Mouse (Mus musculus): ENCODE measurements around the gene Shisal2b.
"Not testable (repeated sequence)": the region's sequence is repeated elsewhere in the genome, so short reads cannot be mapped to it uniquely, and the experiment has no call there.

Gene Shisal2b

GRCm38 (mm10) chr13:104863127-104863979 is at the start of gene Shisal2b:
Shisal2b (minus strand) TSS chr13:104863893.
- DNase-seq, result peak; percentile 16

GRCm38 (mm10) chr13:104911626-104912025 is 47.9 kb upstream of the Shisal2b start:
- not testable (repeated sequence) for DNase-seq

DNA sequence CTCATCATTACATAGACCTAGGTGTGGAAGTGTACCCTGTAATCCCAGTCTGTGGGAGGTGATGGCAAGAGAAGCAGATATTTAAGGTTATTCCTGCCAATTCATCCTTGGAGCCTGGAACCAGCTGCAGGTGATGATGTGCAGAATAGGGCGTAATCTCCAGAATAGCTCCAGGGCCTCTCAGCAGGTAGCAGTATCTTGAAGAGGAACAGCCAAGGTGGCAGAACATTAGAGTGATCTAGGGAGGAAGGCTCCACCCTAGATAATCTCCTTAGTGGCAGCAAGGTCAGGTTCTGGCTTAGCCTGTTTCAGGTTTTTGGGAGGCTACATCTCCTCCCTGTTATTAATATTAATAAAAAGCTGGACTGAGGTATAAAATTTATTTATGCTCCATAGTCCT is 47.3 kb upstream of the Shisal2b start:
- not testable (repeated sequence) for DNase-seq

DNA sequence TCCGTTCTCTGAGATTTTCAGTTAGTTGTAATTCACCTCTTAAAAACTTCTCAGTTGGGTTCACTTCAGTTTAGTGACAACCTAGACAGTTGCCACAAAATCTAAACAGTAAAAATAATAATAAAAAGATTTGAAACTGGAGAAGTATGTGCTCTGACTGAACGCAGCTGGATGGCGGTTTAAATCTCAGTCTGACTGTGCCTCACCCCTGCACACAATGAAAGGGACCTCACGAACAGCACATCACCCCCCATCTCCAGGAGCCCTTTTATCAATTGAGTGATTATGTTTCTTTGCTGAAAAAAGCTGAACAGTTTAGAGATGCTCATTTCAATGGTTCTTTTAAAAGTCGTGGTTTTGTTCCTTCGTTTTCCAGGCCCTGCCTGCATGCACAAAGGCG is 45.0 kb upstream of the Shisal2b start:
- DNase-seq, result no peak

DNA sequence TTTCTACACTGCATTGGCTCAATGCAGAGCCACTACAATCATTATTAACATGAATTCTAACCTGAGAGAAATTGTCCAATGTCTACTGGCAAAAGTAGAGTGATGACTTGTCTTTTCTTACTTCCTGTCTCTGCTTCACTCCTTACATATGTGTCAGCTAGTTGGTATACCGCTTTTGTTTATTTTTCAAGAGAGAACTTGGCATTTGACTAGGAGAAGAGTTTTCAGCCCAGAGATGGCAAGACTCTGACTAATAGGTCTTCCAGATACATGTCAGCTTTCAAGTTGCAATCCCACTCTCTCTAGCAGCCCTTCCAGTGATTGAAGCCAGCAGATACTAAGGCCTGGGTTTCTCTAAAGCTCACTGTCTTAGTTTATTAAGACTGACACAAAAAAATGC is 31.1 kb upstream of the Shisal2b start:
- no peak for DNase-seq

GRCm38 (mm10) chr13:104892337-104892736 is 28.6 kb upstream of the Shisal2b start:
- no peak for DNase-seq

GRCm38 (mm10) chr13:104886308-104887032 is 22.8 kb upstream of the Shisal2b start:
- no peak for DNase-seq

GRCm38 (mm10) chr13:104883566-104884249 is 20.0 kb upstream of the Shisal2b start:
- no peak for DNase-seq

GRCm38 (mm10) chr13:104878508-104878907 is 14.8 kb upstream of the Shisal2b start:
- DNase-seq, result no peak

DNA sequence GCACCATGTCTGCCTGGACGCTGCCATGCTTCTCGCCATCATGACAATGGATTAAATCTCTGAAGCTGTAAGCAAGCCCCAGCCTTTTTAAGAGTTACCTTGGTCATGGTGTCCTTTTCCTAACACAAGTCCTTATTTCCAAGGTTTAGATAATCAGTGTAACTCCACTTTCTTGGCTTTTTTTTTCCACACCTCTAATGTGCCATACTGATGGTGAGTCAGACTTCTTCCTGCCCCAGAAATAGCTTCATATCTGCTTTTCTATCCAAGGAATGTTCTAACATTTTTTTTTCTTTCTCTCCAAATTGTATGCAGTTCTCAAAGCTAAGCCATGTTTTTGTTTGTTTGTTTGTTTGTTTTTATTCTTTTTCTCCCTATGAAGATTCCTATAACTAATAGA is 6.2 kb upstream of the Shisal2b start:
- DNase-seq, result no peak

- DNase-seq, result peak; percentile 5
Measured at GRCm38 (mm10) chr13:104866726-104867125, 3.0 kb upstream of the Shisal2b start.

GRCm38 (mm10) chr13:104853645-104854044 is 10.0 kb downstream of the Shisal2b start:
- DNase-seq, result no peak

GRCm38 (mm10) chr13:104843295-104844089 is 20.2 kb downstream of the Shisal2b start:
- DNase-seq, result no peak

DNA sequence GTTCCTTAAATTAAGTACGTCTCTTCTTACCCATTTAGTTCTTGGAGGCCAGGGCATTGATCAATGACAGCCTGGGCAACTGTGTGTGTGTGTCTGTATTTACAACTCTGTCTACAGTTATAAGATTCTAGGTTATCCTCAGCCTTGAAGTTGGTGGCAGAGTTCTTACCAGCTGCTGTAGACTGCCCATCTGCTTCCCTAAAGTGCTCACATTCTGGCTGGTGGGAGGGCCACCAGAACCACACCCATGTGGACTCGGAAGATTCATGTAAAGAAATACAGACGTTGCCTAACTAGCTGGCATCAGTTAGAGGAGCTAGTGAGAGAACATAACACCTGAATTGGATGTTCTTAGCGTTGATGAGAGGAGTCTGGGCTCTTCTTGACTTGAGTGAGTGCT is 21.8 kb downstream of the Shisal2b start:
- no peak for DNase-seq

DNA sequence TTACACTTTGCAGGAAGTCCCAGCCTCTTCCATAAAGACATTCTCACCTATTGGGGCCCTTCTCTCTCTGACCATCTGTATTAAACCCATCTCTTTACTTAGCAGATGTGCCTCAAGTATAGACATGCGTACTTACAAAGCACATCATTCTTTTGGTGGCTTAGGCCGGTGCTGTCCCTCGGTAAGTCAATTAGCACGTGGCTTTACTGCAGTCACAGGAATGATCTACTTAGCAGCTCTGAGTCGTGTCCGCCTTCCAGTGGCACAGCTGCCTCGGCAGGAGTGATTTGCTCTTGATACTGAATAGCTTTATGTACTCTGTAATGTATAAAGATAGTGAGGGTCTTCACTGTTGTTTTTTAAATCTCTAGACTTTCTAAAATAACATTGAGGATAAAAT is 26.1 kb downstream of the Shisal2b start:
- no peak for DNase-seq

DNA sequence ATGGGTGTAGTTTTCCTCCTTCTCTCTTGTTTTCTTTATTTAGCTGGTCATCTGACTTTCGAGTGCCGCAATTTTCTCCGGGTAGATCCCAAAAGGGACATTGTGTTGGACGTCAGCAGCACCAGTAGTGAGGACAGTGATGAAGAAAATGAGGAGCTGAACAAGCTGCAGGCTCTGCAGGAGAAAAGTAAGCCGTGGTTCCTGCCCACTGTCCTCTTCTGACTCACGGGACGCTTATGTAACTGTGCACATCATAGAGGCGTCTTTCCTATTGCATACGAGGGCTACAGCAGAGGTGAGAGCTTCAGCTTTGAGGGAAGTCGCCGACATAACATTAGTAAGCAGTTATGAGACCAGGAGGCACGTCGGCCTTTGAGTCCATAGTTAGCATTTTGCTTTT is 30.9 kb downstream of the Shisal2b start:
- DNase-seq, result no peak

DNA sequence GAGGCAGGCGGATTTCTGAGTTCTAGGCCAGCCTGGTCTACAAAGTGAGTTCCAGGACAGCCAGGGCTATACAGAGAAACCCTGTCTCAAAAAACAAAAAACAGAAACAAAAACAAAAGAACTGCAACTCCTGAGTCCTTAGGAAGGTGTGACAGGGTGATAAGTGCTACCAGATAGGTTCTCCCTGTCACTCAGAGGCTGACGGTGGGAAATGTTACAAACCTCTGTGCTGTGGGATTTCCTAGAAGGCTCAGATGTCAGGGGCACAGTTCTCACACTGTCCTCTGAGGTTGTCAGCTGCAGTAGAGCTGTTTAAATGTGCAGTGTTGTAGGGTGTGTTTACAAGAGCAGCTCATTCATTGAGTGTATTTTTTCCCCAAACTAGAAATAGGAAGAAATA is 38.2 kb downstream of the Shisal2b start:
- no peak for DNase-seq

DNA sequence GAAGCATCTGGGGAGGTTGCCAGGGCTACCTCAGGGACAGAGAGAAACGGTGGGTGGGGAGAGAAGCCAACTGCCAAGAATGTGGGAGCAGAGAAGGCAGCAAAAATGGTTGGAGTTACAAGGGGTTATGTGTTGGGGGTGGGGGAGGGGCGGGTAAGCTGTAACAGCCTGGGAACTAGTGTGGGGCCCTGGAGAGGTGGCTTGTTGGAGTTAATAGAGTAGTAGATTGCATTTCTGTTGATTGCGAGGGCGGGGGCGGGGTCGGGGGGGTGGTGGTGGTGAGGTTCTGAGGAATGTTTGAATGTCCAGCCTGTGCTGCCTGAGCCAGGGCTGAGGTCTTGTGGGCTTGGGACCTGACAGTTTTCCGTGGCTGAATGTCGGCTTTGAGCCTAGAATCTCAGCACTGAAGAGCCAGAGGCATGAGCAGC is 41.3 kb downstream of the Shisal2b start:
- DNase-seq, result no peak

DNA sequence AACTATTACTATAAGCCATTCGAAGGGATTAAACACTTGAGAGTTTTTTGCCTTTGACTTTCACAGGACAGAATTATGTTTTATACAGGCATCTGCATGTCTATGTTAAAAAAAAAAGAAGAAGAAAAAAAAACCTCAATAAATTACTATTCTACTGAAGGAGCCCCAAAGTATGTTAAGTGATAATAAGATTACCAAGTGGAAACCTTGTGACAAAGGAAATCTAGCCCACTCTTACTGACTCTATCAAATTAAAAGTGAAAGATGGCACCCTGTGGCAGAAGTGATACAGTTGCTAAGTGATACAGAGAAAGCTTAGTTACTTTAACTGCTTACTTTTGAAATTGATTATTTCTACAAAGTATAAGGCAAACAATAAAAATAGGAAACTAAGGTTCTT is 41.8 kb downstream of the Shisal2b start:
- DNase-seq, result no peak

DNA sequence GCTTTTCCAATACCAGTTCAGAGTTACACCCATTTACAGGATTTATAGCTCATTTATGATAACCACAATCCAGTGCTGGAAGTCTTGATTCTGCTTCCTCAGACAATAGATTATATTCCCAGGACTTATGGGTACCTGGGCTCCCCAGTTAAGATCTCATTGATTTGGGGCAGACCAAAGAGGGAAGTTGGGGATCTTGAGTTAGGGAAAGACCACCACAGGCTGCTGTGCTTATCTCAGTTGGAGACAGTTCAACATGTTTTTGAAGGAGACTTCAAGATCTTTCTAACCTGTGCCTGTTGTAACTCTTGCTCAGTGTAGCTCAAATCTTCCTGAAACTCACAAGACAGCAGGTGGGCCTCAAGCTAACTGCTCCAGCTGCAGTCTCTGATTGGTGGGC is 42.5 kb downstream of the Shisal2b start:
- no peak for DNase-seq

- no peak for DNase-seq
Measured at GRCm38 (mm10) chr13:104817696-104818095, 46.0 kb downstream of the Shisal2b start.

Measured in cerebellum, adult 9-11 months (tissue).